Mouse (Mus musculus) liver, embryonic 14.5 days (tissue): ENCODE results near the gene Opcml.

Source experiments
- CTCF ChIP-seq: IDR thresholded peaks from 2 replicates; pipeline ENCODE4 v1.5.1; 2016; ENCODE audit warnings: antibody characterized with exemption, low read depth, control low read depth
- EP300 ChIP-seq: IDR thresholded peaks from 2 replicates; pipeline ENCODE4 v1.6.1; 2016; ENCODE audit warnings: antibody characterized with exemption, low read depth

GRCm38 (mm10) chr9:28207441-28207840, 416.9 kb downstream of the Opcml start:
- no peak for TF ChIP-seq CTCF
- no peak for TF ChIP-seq EP300
